In genomic region chr5:134763326-134763725, GRCm38 (mm10) we compare ENCODE assay signal across 18 mouse cellular contexts. TPM values are rescaled to one million over a fixed set of nuclear protein-coding genes. Genes with fewer than 3 reads are reported as not detected.
DNase-seq lines count a peak whose midpoint lies in the region; TF ChIP-seq lines count a peak whose summit lies in the region.
"Had no signal": no experiment of that assay in that cellular context is flagged by ENCODE, and none has a peak within 500 bp of the region (broad histone marks: within the 10 kb centered on the region; RNA-seq: fewer than 3 reads in every experiment).

No protein-coding gene starts in this region.

- no peak overlapping the region for H3K27ac ChIP-seq in kidney, adult 2 months (ENCODE audit: insufficient read depth, low read depth, low read length)
- H3K27ac ChIP-seq in brown adipose tissue, adult 24 weeks (replicated peaks; ENCODE audit: low read depth, low read length) = peak overlapping the region; percentile 20; the same call in 1 of the 2 replicates
- H3K27ac ChIP-seq: hindbrain, embryonic 15.5 days; left cerebral cortex, adult 2 months; limb, embryonic 12.5 days; liver, embryonic 14.5 days; macrophage; midbrain, embryonic 12.5 days had no signal

- DNase-seq in kidney, postnatal 10 days = peak; percentile 32
- DNase-seq in kidney, adult 2 months = no peak
- DNase-seq in heart, adult 8-10 months (ENCODE audit: low spot score) = peak; percentile 68
- DNase-seq in heart, postnatal 36 days = peak; percentile 55
- DNase-seq in left cerebral cortex, adult 11 months (ENCODE audit: low spot score) = no peak
- DNase-seq in cerebellum, postnatal 36 days = no peak
- DNase-seq: cerebellum, adult 8-10 months; kidney, postnatal 4 days had no signal

- no peaks in the 10 kb centered on the region for H3K4me1 ChIP-seq in kidney, adult 2 months (ENCODE audit: control insufficient read depth, insufficient read depth, low read length)
- peaks cover 17% of the 10 kb centered on the region for H3K4me1 ChIP-seq in brown adipose tissue, adult 24 weeks (ENCODE audit: control insufficient read depth, insufficient read depth, insufficient read length, low read length)
- H3K4me1 ChIP-seq: limb, embryonic 12.5 days; midbrain, embryonic 12.5 days had no signal

- TF ChIP-seq POLR2A in kidney, adult 2 months (IDR thresholded peaks at IDR 0.05; ENCODE audit: low read depth, low read length) = no peak

- no peak overlapping the region for H3K4me3 ChIP-seq in kidney, adult 2 months (ENCODE audit: insufficient read depth, low read depth, low read length)
- no peak overlapping the region for H3K4me3 ChIP-seq in brown adipose tissue, adult 24 weeks (ENCODE audit: insufficient read depth, low read depth, low read length)
- H3K4me3 ChIP-seq: erythroblast, embryonic 14.5 days; hindbrain, embryonic 15.5 days; left cerebral cortex, adult 2 months; limb, embryonic 12.5 days; midbrain, embryonic 12.5 days; myocyte had no signal

- intact Hi-C loops in heart, postnatal 36 days (cut with DNase I) = no loop called here

- WGBS in kidney, adult 2 months = 66% methylated on average over 9 of the region's 9 CpGs

- no peaks in the 10 kb centered on the region for H3K36me3 ChIP-seq in kidney, adult 2 months (ENCODE audit: control insufficient read depth, insufficient read depth, low read length)
- H3K36me3 ChIP-seq: hindbrain, embryonic 15.5 days; limb, embryonic 12.5 days; midbrain, embryonic 12.5 days had no signal

- no peaks in the 10 kb centered on the region for H3K27me3 ChIP-seq in kidney, adult 2 months (replicated peaks; ENCODE audit: control insufficient read depth, insufficient read depth, low read length)
- H3K27me3 ChIP-seq: hindbrain, embryonic 15.5 days; midbrain, embryonic 12.5 days had no signal

- no peak for TF ChIP-seq CTCF in kidney, adult 2 months (conservative IDR thresholded peaks at IDR 0.05; ENCODE audit: insufficient read depth, insufficient read length, low read depth, low read length)

RNA-seq across cellular contexts. Expression of gene Eln, which starts 16.2 kb away (rescaled TPM):
- 23.6 and 30.8 TPM in 2 replicates for polyA plus RNA-seq in kidney, adult 2 months (2012; rRNA removed)
- 5.4 and 7.3 TPM in 2 replicates for polyA plus RNA-seq in brown adipose tissue, adult 24 weeks (2012; ENCODE audit: insufficient read depth, insufficient read length, missing spikeins)
- total RNA-seq in heart, adult 8-10 months (2022) = 10 to 100 TPM; 14.7 to 26.2 (median 17.6) TPM
- 100 to 1,000 TPM in 1 of 2 experiments, 10 to 100 TPM in 1; 67.1 to 103 TPM for total RNA-seq in heart, postnatal 36 days (2021)
- total RNA-seq: neutrophil, adult 5-6 weeks had no signal
- polyA plus RNA-seq: erythroblast, embryonic 14.5 days; macrophage had no signal

Comparison
In these comparisons a context has a peak if more than half of its experiments do, and no peak if none do; other contexts are left out.
1. DNase-seq: peak in kidney, postnatal 10 days (single experiment), heart, adult 8-10 months (single experiment) and heart, postnatal 36 days (2 of 2); none in kidney, adult 2 months (single experiment), left cerebral cortex, adult 11 months (single experiment) and cerebellum, postnatal 36 days (0 of 2).